Mouse (Mus musculus) 3134 (cell line): ENCODE results near the gene Rerg.

Source experiments
- DNase-seq: peaks from one replicate; pipeline ENCODE4 v3.0.0-alpha.2; 2011; ENCODE audit warnings: low spot score; ENCODE audit not compliant: insufficient read length; ENCODE audit errors: extremely low read depth

Gene Rerg

GRCm38 (mm10) chr6:137170226-137170625, at the start of gene Rerg:
Gene Rerg (minus strand): TSS chr6:137170497.
- no peak for DNase-seq

GRCm38 (mm10) chr6:137217841-137218463, 47.7 kb upstream of the Rerg start:
- DNase-seq: no peak

GRCm38 (mm10) chr6:137211441-137211840, 41.1 kb upstream of the Rerg start:
- DNase-seq: no peak

GRCm38 (mm10) chr6:137210991-137211390, 40.7 kb upstream of the Rerg start:
- no peak for DNase-seq

- peak; percentile 56 for DNase-seq
Measured at GRCm38 (mm10) chr6:137209992-137210391, 39.7 kb upstream of the Rerg start.

GRCm38 (mm10) chr6:137207126-137207525, 36.8 kb upstream of the Rerg start:
- no peak for DNase-seq

- DNase-seq: no peak
Measured at GRCm38 (mm10) chr6:137205662-137206400, 35.5 kb upstream of the Rerg start.

- DNase-seq: no peak
Measured at GRCm38 (mm10) chr6:137202661-137203060, 32.4 kb upstream of the Rerg start.

GRCm38 (mm10) chr6:137201578-137201977, 31.3 kb upstream of the Rerg start:
- no peak for DNase-seq

GRCm38 (mm10) chr6:137201166-137201565, 30.9 kb upstream of the Rerg start:
- DNase-seq: no peak

GRCm38 (mm10) chr6:137192063-137192462, 21.8 kb upstream of the Rerg start:
- peak; percentile 50 for DNase-seq

GRCm38 (mm10) chr6:137191026-137191425, 20.7 kb upstream of the Rerg start:
- DNase-seq: no peak

- DNase-seq: no peak
Measured at GRCm38 (mm10) chr6:137190577-137190976, 20.3 kb upstream of the Rerg start.

- no peak for DNase-seq
Measured at GRCm38 (mm10) chr6:137188375-137188926, 18.2 kb upstream of the Rerg start.

GRCm38 (mm10) chr6:137187426-137187825, 17.1 kb upstream of the Rerg start:
- no peak for DNase-seq

- no peak for DNase-seq
Measured at GRCm38 (mm10) chr6:137180636-137181035, 10.3 kb upstream of the Rerg start.

GRCm38 (mm10) chr6:137180115-137180514, 9.8 kb upstream of the Rerg start:
- DNase-seq: no peak

GRCm38 (mm10) chr6:137179026-137179425, 8.7 kb upstream of the Rerg start:
- no peak for DNase-seq

- no peak for DNase-seq
Measured at GRCm38 (mm10) chr6:137170646-137171045, 349 bp upstream of the Rerg start.

- DNase-seq: peak; percentile 67
Measured at GRCm38 (mm10) chr6:137169171-137169968, 927 bp downstream of the Rerg start.

GRCm38 (mm10) chr6:137166843-137167242, 3.5 kb downstream of the Rerg start:
- DNase-seq: no peak
